Mouse (Mus musculus) liver, embryonic 11.5 days (tissue): ENCODE measurements around the gene Rflna. TPM values are rescaled to one million over a fixed set of nuclear protein-coding genes. Genes with fewer than 3 reads are reported as not detected.

Source experiments
- ATAC-seq: fragments of 200-750 bp; cut with Nextera tagmentation; replicated peaks from 2 replicates; pipeline ENCODE4 v1.8.0; 2017; ENCODE audit warnings: moderate number of reproducible peaks, mild to moderate bottlenecking, moderate TSS enrichment, moderate library complexity; ENCODE audit not compliant: low FRiP score
- DNase-seq: peaks from one replicate; pipeline ENCODE4 v3.0.0-alpha.2; 2017; ENCODE audit warnings: low spot score
- H3K27ac ChIP-seq: fragments of 300-500 bp; sonication (generic); 2 replicates; pipeline ENCODE4 v1.5.1; 2014; ENCODE audit warnings: mild to moderate bottlenecking, low read depth, low read length, control low read depth
- H3K27me3 ChIP-seq: fragments of 300-500 bp; sonication (generic); replicated peaks from 2 replicates; pipeline ENCODE4 v1.6.1; 2014; ENCODE audit warnings: low read length, mixed read lengths; ENCODE audit not compliant: control insufficient read depth, insufficient read depth
- H3K36me3 ChIP-seq: fragments of 300-500 bp; sonication (generic); 2 replicates; pipeline ENCODE4 v1.6.1; 2014; ENCODE audit warnings: mild to moderate bottlenecking, low read length, moderate library complexity, mixed read lengths; ENCODE audit not compliant: control insufficient read depth, insufficient read depth
- H3K4me1 ChIP-seq: fragments of 300-500 bp; sonication (generic); replicated peaks from 2 replicates; pipeline ENCODE4 v1.6.1; 2014; ENCODE audit warnings: low read length, mixed read lengths; ENCODE audit not compliant: control insufficient read depth, insufficient read depth
- H3K4me2 ChIP-seq: fragments of 300-500 bp; sonication (generic); 2 replicates; pipeline ENCODE4 v1.6.1; 2014; ENCODE audit warnings: mild to moderate bottlenecking, control low read depth, moderate library complexity
- H3K4me3 ChIP-seq: fragments of 300-500 bp; sonication (generic); 2 replicates; pipeline ENCODE4 v1.5.1; 2014; ENCODE audit warnings: low read depth, low read length, control low read depth
- H3K9ac ChIP-seq: fragments of 300-500 bp; sonication (generic); 2 replicates; pipeline ENCODE4 v1.6.1; 2014; ENCODE audit warnings: low read depth, low read length, control low read depth
- H3K9me3 ChIP-seq: fragments of 300-500 bp; sonication (generic); 2 replicates; pipeline ENCODE4 v1.6.1; 2016; ENCODE audit warnings: low read length, inconsistent platforms, mixed read lengths; ENCODE audit not compliant: control insufficient read depth
- WGBS: fragments of 180-500 bp; shearing (Covaris S2); extraction: QIAGEN DNeasy Blood & Tissue Kit; methylation state at CpG from one replicate; pipeline ENCODE4 v1.1.7; 2014; 5-methylcytosine and 5-hydroxymethylcytosine counted together
- polyA plus RNA-seq: library from polyadenylated mRNA; unstranded; fragments of >200 nt; fragmentation: Nextera tagmentation; extraction: Ambion mirVana; gene quantifications from 2 replicates; pipeline ENCODE4 v1.2.1, GENCODE M21; 2014

Gene Rflna
- polyA plus RNA-seq, 1 experiment from 2014 or later = 0.66 TPM

DNA sequence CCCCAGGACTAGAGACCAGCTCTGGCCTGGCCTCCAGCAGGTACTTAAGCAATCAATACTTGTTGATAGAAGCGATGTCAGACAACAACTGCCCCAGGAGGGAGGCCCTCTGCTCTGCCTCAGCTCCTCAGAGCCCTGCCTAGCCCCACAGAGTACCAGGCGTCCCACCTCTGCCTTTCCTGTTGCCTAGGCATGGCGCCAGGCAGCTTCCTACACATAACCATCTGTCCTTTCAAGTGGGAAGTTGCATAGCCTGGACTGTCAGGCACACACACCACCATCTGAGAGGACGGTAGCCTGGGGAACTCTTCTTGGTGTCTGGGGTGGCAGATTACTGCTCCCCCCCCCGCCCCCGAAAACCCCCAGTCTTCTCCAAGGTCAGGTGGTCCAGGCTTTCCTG, 6.2 kb upstream of the Rflna start:
- no peaks in the 10 kb centered on the region for H3K36me3 ChIP-seq
- H3K27me3 ChIP-seq = peaks cover 2% of the 10 kb centered on the region; the same call in 1 of the 2 replicates
- H3K4me2 ChIP-seq = no peak overlapping the region
- no peak for ATAC-seq
- no peak overlapping the region for H3K27ac ChIP-seq
- DNase-seq = no peak
- H3K9ac ChIP-seq = no peak overlapping the region
- WGBS = 66% methylated on average over 6 of the region's 6 CpGs
- H3K4me3 ChIP-seq = no peak overlapping the region
- no peaks in the 10 kb centered on the region for H3K9me3 ChIP-seq
- no peaks in the 10 kb centered on the region for H3K4me1 ChIP-seq

DNA sequence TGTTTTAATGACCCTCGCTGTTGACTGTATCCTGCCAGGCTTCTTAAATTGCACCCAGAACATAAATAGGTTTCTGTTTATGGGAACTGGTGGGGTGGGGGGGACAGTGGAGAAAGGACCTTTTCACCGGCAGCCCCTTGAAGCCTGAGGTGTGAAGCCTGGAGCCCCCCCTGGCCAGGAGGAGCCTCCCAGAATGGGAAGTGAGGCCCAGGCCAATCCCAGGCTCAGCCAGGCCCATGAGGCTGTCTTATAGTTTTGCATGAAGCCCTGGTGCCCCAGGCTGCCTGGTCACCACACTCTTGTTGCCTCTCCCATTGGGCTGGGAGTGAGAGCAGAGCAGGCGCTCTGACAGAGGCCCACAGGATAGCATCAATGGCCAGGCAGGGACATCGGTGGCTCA, 5.1 kb upstream of the Rflna start:
- Histone ChIP-seq H3K4me3 (no peak overlapping the region), H3K36me3 (no peaks in the 10 kb centered on the region), H3K27ac (no peak overlapping the region), H3K4me1 (peaks cover 2% of the 10 kb centered on the region; the same call in 1 of the 2 replicates), H3K4me2 (no peak overlapping the region), H3K27me3 (peaks cover 8% of the 10 kb centered on the region), H3K9me3 (no peaks in the 10 kb centered on the region), H3K9ac (no peak overlapping the region)
- 86% methylated on average over 4 of the region's 4 CpGs for WGBS
- no peak for ATAC-seq
- DNase-seq = no peak

DNA sequence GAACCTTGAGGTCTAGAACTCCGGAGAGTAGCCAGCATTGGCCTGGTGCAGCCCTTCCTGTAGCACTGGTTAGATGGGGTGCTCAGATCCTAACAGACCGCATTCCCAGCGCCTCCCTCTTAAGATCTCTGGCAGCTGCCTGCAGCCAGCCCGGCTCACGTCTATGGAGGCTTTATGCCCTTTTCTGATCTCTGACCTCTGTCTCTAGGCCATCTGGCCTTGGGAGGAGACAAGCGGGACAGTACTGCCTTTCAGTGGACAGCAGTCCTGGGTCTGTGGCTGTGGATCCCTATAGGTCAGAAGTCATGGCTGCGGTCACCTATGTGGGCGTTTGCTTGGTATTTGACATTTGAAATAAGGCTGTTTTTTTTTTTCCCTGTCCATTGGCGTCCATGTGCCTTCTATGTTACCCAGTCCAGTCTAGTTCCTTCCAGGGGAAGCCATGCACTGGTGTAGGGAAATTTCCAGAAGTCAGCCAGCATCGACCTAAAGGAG, 2.2 kb upstream of the Rflna start:
- H3K27me3 ChIP-seq = peaks cover 31% of the 10 kb centered on the region
- ATAC-seq = no peak
- H3K9me3 ChIP-seq = no peaks in the 10 kb centered on the region
- DNase-seq = no peak
- WGBS = 78% methylated on average over 10 of the region's 10 CpGs
- peaks cover 5% of the 10 kb centered on the region; the same call in 1 of the 2 replicates for H3K4me1 ChIP-seq
- no peak overlapping the region for H3K4me2 ChIP-seq
- no peak overlapping the region for H3K27ac ChIP-seq
- no peaks in the 10 kb centered on the region for H3K36me3 ChIP-seq
- H3K4me3 ChIP-seq = no peak overlapping the region
- H3K9ac ChIP-seq = no peak overlapping the region

DNA sequence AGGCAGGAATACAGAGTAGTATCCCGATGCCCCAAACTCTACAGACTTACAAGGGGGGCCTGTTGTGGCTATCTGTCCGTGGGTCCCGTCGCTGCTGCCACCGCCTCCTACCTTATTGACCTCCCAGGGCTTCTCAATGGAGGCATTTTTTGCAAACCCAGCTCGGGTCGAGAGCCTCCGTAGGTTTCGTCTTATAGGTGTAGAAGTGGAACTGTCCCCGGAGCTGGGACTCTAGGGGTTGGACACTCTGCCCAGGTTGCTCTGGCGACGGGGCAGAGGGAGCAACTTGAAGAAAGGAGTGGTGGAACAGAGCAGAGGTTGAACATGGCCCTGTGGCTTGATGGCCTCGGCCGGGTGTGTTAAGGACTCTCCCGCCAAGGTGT, 843 bp downstream of the Rflna start:
- Histone ChIP-seq H3K27me3 (peaks cover 31% of the 10 kb centered on the region), H3K36me3 (no peaks in the 10 kb centered on the region), H3K9ac (no peak overlapping the region), H3K4me2 (peak overlapping the region; percentile 61), H3K4me3 (peak overlapping the region; percentile 25), H3K9me3 (no peaks in the 10 kb centered on the region), H3K4me1 (peaks cover 7% of the 10 kb centered on the region; the same call in 1 of the 2 replicates), H3K27ac (no peak overlapping the region)
- ATAC-seq (no peak), DNase-seq (no peak)
- 16% methylated on average over 15 of the region's 15 CpGs for WGBS

DNA sequence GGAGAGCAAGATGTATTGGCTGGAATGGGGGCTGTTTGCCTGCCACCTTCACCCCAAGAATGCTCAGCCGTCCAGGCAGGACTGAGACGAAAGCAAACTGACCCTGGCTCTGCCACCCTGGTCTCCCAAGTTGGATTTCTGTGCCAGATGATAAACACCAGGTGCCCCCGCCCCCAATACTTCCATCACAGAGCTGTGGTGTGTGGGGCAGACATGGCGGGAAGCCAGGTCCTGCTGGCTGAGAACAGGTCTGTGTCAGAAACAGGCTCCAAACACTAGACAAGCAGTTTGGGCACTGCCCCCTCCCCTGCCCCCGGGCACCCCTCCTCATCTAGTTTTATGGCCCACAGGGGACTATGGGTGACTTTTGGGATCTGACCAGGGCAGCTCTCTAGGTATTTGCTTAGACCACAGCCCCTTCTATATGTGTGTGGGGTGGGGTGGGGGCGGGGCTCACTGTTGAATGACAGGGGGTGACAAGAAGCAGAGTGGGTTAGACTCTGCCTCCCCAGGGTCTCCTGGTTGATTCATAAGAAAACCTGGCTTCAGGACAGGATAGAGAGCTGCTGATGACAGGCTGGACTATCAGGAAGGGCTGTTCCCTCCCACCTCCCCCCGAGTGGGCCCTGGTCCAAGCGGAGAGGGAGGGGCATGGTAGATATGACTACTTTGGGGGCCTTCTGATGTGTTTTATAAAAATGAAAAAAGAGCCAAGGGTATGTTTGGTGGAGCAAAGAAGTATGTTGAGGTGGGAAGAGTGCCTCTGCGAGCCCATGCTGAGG, 3.0 kb downstream of the Rflna start:
- Histone ChIP-seq H3K27me3 (peaks cover 31% of the 10 kb centered on the region), H3K9me3 (no peaks in the 10 kb centered on the region), H3K4me2 (no peak overlapping the region), H3K9ac (no peak overlapping the region), H3K27ac (no peak overlapping the region), H3K4me1 (peaks cover 7% of the 10 kb centered on the region; the same call in 1 of the 2 replicates), H3K36me3 (no peaks in the 10 kb centered on the region), H3K4me3 (no peak overlapping the region)
- DNase-seq (no peak), ATAC-seq (no peak)
- 65% methylated on average over 9 of the region's 9 CpGs for WGBS

DNA sequence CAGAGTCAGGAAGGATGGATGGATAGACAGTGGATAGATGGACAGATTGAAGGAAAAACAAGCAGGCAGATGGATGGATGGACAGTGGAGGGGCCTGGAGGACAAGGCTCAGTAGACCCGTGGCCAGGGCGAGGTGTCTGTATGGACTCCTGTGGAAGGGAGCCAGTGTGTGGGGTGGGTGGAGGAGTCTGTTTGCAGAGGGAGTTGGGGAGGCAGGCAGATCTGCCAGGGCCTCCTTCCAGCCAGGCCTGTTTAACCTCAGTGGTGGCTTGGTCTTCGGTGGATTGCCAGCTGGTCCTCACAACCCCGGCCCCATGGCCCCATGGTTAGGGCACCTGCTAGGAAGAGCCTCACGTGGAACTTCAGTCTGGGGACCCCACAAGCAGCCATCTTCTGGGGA, 3.9 kb downstream of the Rflna start:
- DNase-seq (no peak), ATAC-seq (no peak)
- peaks cover 31% of the 10 kb centered on the region for H3K27me3 ChIP-seq
- 67% methylated on average over 5 of the region's 5 CpGs for WGBS
- H3K27ac ChIP-seq = no peak overlapping the region
- H3K4me1 ChIP-seq = peaks cover 7% of the 10 kb centered on the region; the same call in 1 of the 2 replicates
- H3K9ac ChIP-seq = no peak overlapping the region
- no peak overlapping the region for H3K4me3 ChIP-seq
- no peak overlapping the region for H3K4me2 ChIP-seq
- H3K9me3 ChIP-seq = no peaks in the 10 kb centered on the region
- peaks cover 2% of the 10 kb centered on the region for H3K36me3 ChIP-seq

DNA sequence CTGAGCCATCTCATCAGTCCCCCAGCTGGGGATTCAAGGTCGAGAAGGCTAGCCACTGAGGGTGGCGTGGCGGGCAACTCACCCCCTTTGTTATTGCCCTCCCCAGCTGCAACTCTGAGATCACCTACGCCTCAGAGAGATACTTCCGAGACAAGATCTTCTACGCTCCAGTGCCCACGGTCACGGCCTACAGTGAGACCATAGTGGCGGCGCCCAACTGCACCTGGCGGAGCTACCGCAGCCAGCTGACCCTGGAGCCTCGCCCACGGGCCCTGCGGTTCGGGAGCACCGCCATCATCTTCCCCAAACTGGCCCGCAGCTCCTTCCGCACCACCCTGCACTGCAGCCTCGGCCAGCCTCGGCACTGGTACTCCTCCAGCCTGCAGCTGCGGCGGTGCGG, 8.1 kb downstream of the Rflna start:
- peaks cover 2% of the 10 kb centered on the region for H3K36me3 ChIP-seq
- no peak overlapping the region for H3K27ac ChIP-seq
- H3K27me3 ChIP-seq = no peaks in the 10 kb centered on the region
- no peak overlapping the region for H3K4me2 ChIP-seq
- DNase-seq (no peak), ATAC-seq (no peak)
- 0 out of 2 replicates have a peak, but pooled peaks cover 2% of the 10 kb centered on the region for H3K4me1 ChIP-seq
- H3K9ac ChIP-seq = no peak overlapping the region
- WGBS = 87% methylated on average over 24 of the region's 24 CpGs
- no peak overlapping the region for H3K4me3 ChIP-seq
- H3K9me3 ChIP-seq = no peaks in the 10 kb centered on the region

DNA sequence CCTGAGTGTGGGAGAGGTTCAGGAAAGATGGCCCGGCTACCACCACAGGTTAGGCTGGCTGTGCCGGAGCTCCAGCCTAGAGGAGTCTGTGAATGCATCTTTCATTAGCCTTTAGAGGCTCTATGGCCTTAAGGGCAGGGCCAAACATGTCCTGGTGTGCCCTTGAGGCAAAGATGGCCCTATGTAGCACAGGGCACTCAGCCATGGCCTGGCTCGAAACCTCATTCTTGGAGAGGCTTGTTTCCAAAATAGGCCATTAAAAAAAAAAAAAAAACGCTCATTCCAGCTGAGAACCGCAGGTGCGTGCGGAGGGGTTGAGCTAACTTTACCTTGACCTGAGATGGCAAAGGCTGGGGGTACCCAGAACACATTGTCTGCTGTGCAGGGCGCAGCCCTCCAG, 8.6 kb downstream of the Rflna start:
- Histone ChIP-seq H3K27me3 (no peaks in the 10 kb centered on the region), H3K9me3 (no peaks in the 10 kb centered on the region), H3K4me2 (no peak overlapping the region), H3K27ac (no peak overlapping the region), H3K36me3 (peaks cover 4% of the 10 kb centered on the region), H3K4me1 (0 out of 2 replicates have a peak, but pooled peaks cover 2% of the 10 kb centered on the region), H3K4me3 (no peak overlapping the region), H3K9ac (no peak overlapping the region)
- WGBS = 92% methylated on average over 8 of the region's 8 CpGs
- no peak for DNase-seq
- no peak for ATAC-seq

DNA sequence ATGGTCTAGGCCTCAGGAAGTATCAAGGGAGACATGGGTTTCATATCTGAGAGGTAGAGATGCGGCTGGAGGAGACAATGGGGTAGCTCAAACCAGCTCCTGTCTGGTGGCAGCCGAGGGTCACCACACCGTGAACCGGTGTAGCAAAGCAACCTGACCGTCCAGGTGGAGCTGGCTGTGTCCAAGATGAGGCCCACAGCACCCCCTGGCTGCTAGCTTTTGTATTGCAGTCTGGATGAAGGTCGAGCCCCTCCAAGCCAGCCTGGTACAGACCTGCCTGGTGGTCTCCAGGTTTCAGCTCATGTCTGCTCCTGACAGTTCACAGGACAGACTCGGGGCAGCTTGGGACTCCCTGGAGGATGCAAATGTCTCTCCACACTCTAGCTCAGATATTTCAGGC, 11.5 kb downstream of the Rflna start:
- H3K4me3 ChIP-seq = no peak overlapping the region
- H3K27me3 ChIP-seq = no peaks in the 10 kb centered on the region
- no peak overlapping the region for H3K9ac ChIP-seq
- H3K9me3 ChIP-seq = no peaks in the 10 kb centered on the region
- no peak overlapping the region for H3K27ac ChIP-seq
- ATAC-seq (no peak), DNase-seq (peak; percentile 58)
- 59% methylated on average over 7 of the region's 7 CpGs for WGBS
- peaks cover 24% of the 10 kb centered on the region for H3K36me3 ChIP-seq
- no peak overlapping the region for H3K4me2 ChIP-seq
- H3K4me1 ChIP-seq = no peaks in the 10 kb centered on the region
